Mouse (Mus musculus) CH12.LX (cell line): ENCODE measurements around the gene Zfyve26.

ENCODE experiments used
- CTCF ChIP-seq, 2 experiments: IDR thresholded peaks in 1 of 2; conservative IDR thresholded peaks in 1 of 2; 2 replicates each; pipeline ENCODE4 v1.5.1; 2011 to 2012; ENCODE audit warnings: low read depth in 2 of 2, low read length in 2 of 2, improper control_type of control experiment in 1 of 2, inconsistent platforms in 1 of 2, mild to moderate bottlenecking in 1 of 2, moderate library complexity in 1 of 2
- EP300 ChIP-seq: IDR thresholded peaks from 2 replicates; pipeline ENCODE4 v1.6.1; 2011; ENCODE audit warnings: low read length, improper control_type of control experiment
- MAX ChIP-seq: IDR thresholded peaks from 2 replicates; pipeline ENCODE4 v1.6.1; 2011; ENCODE audit warnings: low read length, improper control_type of control experiment
- MAZ ChIP-seq: IDR thresholded peaks from 2 replicates; pipeline ENCODE4 v1.6.1; 2012; ENCODE audit warnings: low read depth, mild to moderate bottlenecking, inconsistent platforms, low read length, improper control_type of control experiment, moderate library complexity
- MEF2A ChIP-seq: IDR thresholded peaks from 2 replicates; pipeline ENCODE4 v1.6.1; 2014; ENCODE audit warnings: low read depth, mild to moderate bottlenecking, inconsistent platforms, low read length, improper control_type of control experiment, borderline replicate concordance
- MXI1 ChIP-seq: IDR thresholded peaks from 2 replicates; pipeline ENCODE4 v1.6.1; 2011; ENCODE audit warnings: mild to moderate bottlenecking, low read depth, low read length, improper control_type of control experiment
- POLR2A ChIP-seq: IDR thresholded peaks from 2 replicates; pipeline ENCODE4 v1.6.1; 2011; ENCODE audit warnings: low read depth, mild to moderate bottlenecking, improper control_type of control experiment, low read length
- RAD21 ChIP-seq: IDR thresholded peaks from 2 replicates; pipeline ENCODE4 v1.6.1; 2011; ENCODE audit warnings: low read depth, mild to moderate bottlenecking, low read length, improper control_type of control experiment, moderate library complexity
- TBP ChIP-seq: conservative IDR thresholded peaks from 2 replicates; pipeline ENCODE4 v1.6.1; 2011; ENCODE audit warnings: low read depth, low read length, improper control_type of control experiment
- USF1 ChIP-seq: IDR thresholded peaks from 2 replicates; pipeline ENCODE4 v1.6.1; 2014; ENCODE audit warnings: low read depth, mild to moderate bottlenecking, inconsistent platforms, low read length, improper control_type of control experiment
- ZKSCAN1 ChIP-seq: IDR thresholded peaks from 2 replicates; pipeline ENCODE4 v1.6.1; 2012; ENCODE audit warnings: low read depth, inconsistent platforms, low read length, improper control_type of control experiment, borderline replicate concordance
- ZNF384 ChIP-seq: IDR thresholded peaks from 2 replicates; pipeline ENCODE4 v1.6.1; 2012; ENCODE audit warnings: low read depth, low read length, improper control_type of control experiment, inconsistent platforms

DNA sequence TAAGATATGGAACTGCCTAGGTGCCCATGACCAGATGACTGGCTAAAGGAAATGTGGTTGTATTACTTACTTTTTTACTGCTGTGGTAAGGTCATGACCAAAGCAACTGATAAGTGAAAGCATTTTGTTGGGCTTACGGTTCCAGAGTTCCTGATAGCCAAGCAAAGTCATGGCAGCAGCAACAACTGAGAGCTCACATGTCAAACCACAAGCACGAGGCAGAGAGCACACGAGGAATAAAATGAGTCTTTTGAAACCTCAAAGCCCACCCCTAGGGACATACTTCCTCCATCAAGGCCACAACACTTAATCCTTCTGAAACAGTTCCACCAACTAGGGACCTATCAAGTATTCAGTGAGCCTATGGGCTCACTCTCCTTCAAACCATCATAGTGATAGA is 94.2 kb downstream of the Zfyve26 start:
- TF ChIP-seq CTCF (conservative IDR thresholded peaks at IDR 0.05 in 1 of 2, IDR thresholded peaks at IDR 0.05 in 1 of 2; ENCODE audit: low read depth in 2 of 2, low read length in 2 of 2) (no peak), EP300 (no peak), POLR2A (no peak), MAZ (no peak), MEF2A (no peak), MAX (no peak), ZKSCAN1 (no peak), TBP (no peak), USF1 (no peak), RAD21 (no peak), ZNF384 (no peak), MXI1 (no peak)
